Mouse (Mus musculus): Measurements from ENCODE around the gene Olfr883.

Gene Olfr883

DNA sequence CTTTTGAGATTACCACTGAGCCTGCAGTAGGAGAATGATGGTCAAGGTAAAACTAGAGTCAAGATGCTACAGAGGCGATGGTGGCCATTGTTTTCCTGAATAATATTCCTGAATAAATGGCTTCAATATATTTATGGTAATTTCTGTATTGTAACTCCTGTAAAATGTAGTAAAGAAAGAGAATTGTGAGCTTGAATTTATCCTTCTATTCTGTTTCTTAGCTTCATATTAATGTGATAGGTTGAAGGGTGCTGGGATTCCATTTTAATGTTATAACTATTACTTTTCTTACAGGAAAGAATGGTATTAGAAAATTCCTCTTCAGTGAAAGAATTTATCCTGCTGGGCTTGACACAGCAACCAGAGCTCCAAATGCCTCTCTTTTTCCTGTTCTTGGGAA lies at the start of gene Olfr883:
TSS of gene Olfr883 (plus strand) at position 301 of the 400 bp plus-strand sequence.
- no peak for DNase-seq

DNA sequence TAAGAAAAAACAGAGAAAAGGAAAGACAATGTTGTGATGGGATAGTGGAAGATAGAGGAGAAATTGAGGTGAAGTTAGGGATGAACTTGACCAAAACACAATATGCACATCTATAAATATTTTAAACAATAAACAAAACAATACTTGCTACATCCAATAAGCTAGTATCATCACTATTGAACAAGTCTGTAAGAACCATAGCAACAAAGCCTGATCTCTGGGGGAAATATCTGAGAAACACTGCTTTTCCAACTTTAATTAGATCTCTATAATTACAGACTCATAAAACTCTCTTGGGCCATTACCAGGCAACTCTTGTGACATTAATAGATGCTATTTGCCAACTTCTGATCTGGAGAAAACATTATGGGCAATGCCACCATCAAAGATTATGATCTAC lies 34.1 kb upstream of the Olfr883 start, which contains the start of gene Olfr881:
TSS of gene Olfr881 (plus strand) at position 301 of the 400 bp plus-strand sequence.
- DNase-seq, result no peak

DNA sequence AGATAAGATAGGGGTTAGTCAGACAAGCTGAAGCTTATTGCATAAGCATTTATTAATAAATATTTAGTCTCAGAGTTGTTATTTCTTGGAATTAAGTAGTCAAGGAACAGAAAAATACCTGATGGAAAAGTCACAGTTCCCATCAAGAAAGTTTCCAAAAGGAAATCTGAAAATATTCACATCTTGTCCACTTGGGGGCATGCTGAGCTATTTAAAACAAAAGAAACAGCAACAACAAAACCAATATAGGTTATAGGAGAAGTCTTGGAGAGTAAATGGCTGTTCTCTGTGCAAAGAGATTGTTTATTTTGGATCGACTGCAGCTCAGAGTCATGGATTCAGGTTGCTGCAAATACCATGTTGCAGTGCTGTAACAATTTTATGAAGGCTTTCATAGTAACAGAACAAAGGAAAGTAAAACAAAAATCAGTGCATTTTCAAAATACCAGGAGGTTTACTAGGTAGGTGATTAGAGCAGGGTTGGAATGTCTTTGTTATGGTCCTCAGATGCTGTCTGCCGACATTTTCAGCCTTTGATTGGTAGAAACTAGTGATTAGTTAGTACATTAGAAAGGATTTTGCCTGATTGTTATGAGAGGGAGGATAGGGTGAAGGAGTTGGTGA lies 26.9 kb upstream of the Olfr883 start:
- DNase-seq, result no peak

DNA sequence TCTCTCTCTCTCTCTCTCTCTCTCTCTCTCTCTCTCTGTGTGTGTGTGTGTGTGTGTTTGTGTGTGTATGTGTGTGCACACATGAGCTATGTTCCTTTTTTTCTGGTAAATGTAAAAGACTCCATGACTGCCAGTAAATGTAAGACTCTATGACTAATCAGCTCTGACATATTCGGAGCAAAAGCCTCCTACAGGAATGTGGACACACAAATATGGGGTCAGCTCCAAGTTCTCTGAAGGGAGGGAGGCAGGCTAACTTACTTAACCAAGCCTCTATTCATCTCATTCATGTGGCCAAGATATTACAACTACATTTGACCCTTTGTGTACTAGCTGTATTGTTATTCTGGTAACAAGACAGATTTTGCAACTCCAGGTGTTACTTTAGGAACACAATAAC lies 25.6 kb upstream of the Olfr883 start:
- no peak for DNase-seq

DNA sequence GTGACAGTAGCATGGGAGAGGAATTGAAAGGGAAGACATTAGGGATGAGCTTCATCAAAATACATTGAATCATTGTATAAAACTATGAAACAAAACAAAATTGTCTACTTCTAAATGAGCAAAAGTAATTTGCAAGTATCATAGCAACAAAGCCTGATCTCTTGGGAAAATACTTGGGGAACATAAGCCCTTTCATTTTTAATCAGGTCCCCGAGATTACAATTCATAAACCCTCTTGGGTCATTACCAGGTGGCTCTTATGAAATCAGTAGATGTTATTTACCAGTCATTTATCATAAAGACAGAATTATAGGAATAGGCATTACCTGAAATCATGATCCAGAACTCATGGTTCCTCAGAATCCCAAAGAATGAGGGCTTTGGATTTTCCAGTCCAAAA lies 20.6 kb downstream of the Olfr883 start, which contains the start of gene Olfr884:
TSS of gene Olfr884 (plus strand) at position 301 of the 400 bp plus-strand sequence.
- no peak for DNase-seq

DNA sequence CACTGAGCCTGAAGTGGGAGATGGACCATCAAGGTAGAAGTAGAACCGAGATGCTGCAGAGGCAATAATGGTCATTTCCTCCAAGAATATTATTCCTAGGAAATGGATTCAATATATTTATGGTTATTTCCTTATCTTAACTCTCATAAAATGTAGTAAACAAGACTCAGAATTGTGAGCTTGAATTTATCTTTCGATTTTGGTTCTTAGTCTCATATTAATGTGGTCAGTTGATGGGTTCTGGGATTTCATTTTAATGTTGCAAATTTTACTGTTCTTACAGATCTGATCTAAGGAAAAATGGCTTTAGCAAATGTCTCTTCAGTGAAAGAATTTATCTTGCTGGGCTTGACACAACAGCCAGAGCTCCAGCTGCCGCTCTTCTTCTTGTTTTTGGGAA lies 35.4 kb downstream of the Olfr883 start, which contains the start of gene Olfr885:
TSS of gene Olfr885 (plus strand) at position 301 of the 400 bp plus-strand sequence.
- DNase-seq, result no peak
